In genomic region chr4:70278882-70279281, GRCm38 (mm10) we compare ENCODE assay signal across 28 mouse cellular contexts.
DNase-seq lines count a peak whose midpoint lies in the region; ATAC-seq lines count a peak whose summit lies in the region.
"Had no signal": no experiment of that assay in that cellular context is flagged by ENCODE, and none has a peak within 500 bp of the region (broad histone marks: within the 10 kb centered on the region; RNA-seq: fewer than 3 reads in every experiment).

No protein-coding gene starts in this region.

- H3K9ac ChIP-seq in forebrain, embryonic 14.5 days (ENCODE audit: low read length) = no peak overlapping the region
- H3K9ac ChIP-seq: embryonic facial prominence, embryonic 12.5 days; embryonic facial prominence, embryonic 15.5 days; heart, embryonic 15.5 days; hindbrain, embryonic 13.5 days; intestine, embryonic 15.5 days had no signal

- 91% methylated on average over 4 of the region's 4 CpGs for WGBS in forebrain, embryonic 14.5 days
- 95% methylated on average over 4 of the region's 4 CpGs for WGBS in forebrain, embryonic 10.5 days

- H3K9me3 ChIP-seq in forebrain, embryonic 14.5 days (replicated peaks; ENCODE audit: control insufficient read depth, low read length) = no peaks in the 10 kb centered on the region
- H3K9me3 ChIP-seq in forebrain, embryonic 10.5 days = no peaks in the 10 kb centered on the region
- H3K9me3 ChIP-seq: embryonic facial prominence, embryonic 12.5 days; embryonic facial prominence, embryonic 15.5 days; heart, embryonic 15.5 days; hindbrain, embryonic 10.5 days; hindbrain, embryonic 13.5 days; intestine, embryonic 15.5 days had no signal

- H3K27me3 ChIP-seq in forebrain, embryonic 14.5 days (replicated peaks; ENCODE audit: control insufficient read depth, insufficient read depth, low read length) = no peaks in the 10 kb centered on the region
- no peaks in the 10 kb centered on the region for H3K27me3 ChIP-seq in forebrain, embryonic 10.5 days (ENCODE audit: poor library complexity, severe bottlenecking)
- H3K27me3 ChIP-seq: embryonic facial prominence, embryonic 12.5 days; embryonic facial prominence, embryonic 15.5 days; heart, embryonic 15.5 days; hindbrain, embryonic 13.5 days; intestine, embryonic 15.5 days had no signal

- ATAC-seq in forebrain, embryonic 14.5 days = no peak
- ATAC-seq: CD4-positive, CD25-positive, alpha-beta regulatory T cell, adult 4 months; hindbrain, embryonic 16.5 days; intestine, embryonic 15.5 days had no signal

- no peaks in the 10 kb centered on the region for H3K4me1 ChIP-seq in forebrain, embryonic 14.5 days (ENCODE audit: control insufficient read depth, insufficient read depth, low read length)
- no peaks in the 10 kb centered on the region for H3K4me1 ChIP-seq in forebrain, embryonic 10.5 days
- H3K4me1 ChIP-seq: embryonic facial prominence, embryonic 12.5 days; embryonic facial prominence, embryonic 15.5 days; heart, embryonic 15.5 days; hindbrain, embryonic 10.5 days; hindbrain, embryonic 13.5 days; intestine, embryonic 15.5 days had no signal

- no peak overlapping the region for H3K4me3 ChIP-seq in forebrain, embryonic 14.5 days (ENCODE audit: low read depth, low read length)
- no peak overlapping the region for H3K4me3 ChIP-seq in forebrain, embryonic 10.5 days
- H3K4me3 ChIP-seq: embryonic facial prominence, embryonic 12.5 days; embryonic facial prominence, embryonic 15.5 days; heart, embryonic 15.5 days; hindbrain, embryonic 10.5 days; hindbrain, embryonic 13.5 days; intestine, embryonic 15.5 days had no signal

- H3K36me3 ChIP-seq in forebrain, embryonic 14.5 days (ENCODE audit: control insufficient read depth, insufficient read depth, low read length) = peaks cover 33% of the 10 kb centered on the region
- H3K36me3 ChIP-seq in forebrain, embryonic 10.5 days (replicated peaks) = peaks cover 85% of the 10 kb centered on the region

- no peak overlapping the region for H3K27ac ChIP-seq in forebrain, embryonic 14.5 days (ENCODE audit: low read depth, low read length)
- no peak overlapping the region for H3K27ac ChIP-seq in forebrain, embryonic 10.5 days
- H3K27ac ChIP-seq: embryonic facial prominence, embryonic 12.5 days; embryonic facial prominence, embryonic 15.5 days; heart, embryonic 15.5 days; hindbrain, embryonic 10.5 days; hindbrain, embryonic 13.5 days; intestine, embryonic 15.5 days had no signal

- no peak overlapping the region for H3K4me2 ChIP-seq in forebrain, embryonic 14.5 days (ENCODE audit: low read length)
- H3K4me2 ChIP-seq: embryonic facial prominence, embryonic 12.5 days; embryonic facial prominence, embryonic 15.5 days; heart, embryonic 11.5 days; heart, embryonic 15.5 days; hindbrain, embryonic 13.5 days; intestine, embryonic 15.5 days had no signal

- DNase-seq in forebrain, embryonic 14.5 days (ENCODE audit: low spot score) = peak; percentile 34
- DNase-seq in forebrain, embryonic 10.5 days (ENCODE audit: extremely low spot score, low spot score) = no peak
- peak; percentile 19 for DNase-seq in brain, adult 2 months (ENCODE audit: low read depth, low spot score)
- peak; percentile 18 for DNase-seq in brain, embryonic 18.5 days (ENCODE audit: low read depth, low spot score)
- no peak for DNase-seq in lung, postnatal 25 days (ENCODE audit: low spot score)
- DNase-seq in B cell, adult 2 months = no peak
- DNase-seq: adrenal gland, adult 2 months; adrenal gland, postnatal 14 days; cerebellum, adult 11 months; cerebellum, adult 2 months; cerebellum, adult 9-11 months; cerebellum, postnatal 25 days; gastrocnemius, postnatal 10 days; gastrocnemius, postnatal 36 days; heart, adult 11 months; heart, postnatal 10 days; heart, postnatal 36 days; kidney, adult 11 months; kidney, adult 8-10 months had no signal

Comparison
In these comparisons a context has a peak if more than half of its experiments do, and no peak if none do; other contexts are left out.
1. DNase-seq: peak in forebrain, embryonic 14.5 days (single experiment), brain, adult 2 months (single experiment) and brain, embryonic 18.5 days (single experiment); none in forebrain, embryonic 10.5 days (single experiment), lung, postnatal 25 days (single experiment) and B cell, adult 2 months (0 of 2).